Mouse (Mus musculus) testis, adult 2 months (tissue): ENCODE measurements around the gene Gm28053. TPM values are rescaled to one million over a fixed set of nuclear protein-coding genes. Genes with fewer than 3 reads are reported as not detected.

Experiments
- H3K27ac ChIP-seq: fragments of 200-500 bp; 2 replicates; pipeline ENCODE4 v1.5.1; 2012; ENCODE audit warnings: low read depth, low read length; ENCODE audit not compliant: control insufficient read depth, insufficient read depth
- H3K27me3 ChIP-seq: fragments of 200-500 bp; 2 replicates; pipeline ENCODE4 v1.6.1; 2012; ENCODE audit warnings: mild to moderate bottlenecking, low read length, moderate library complexity; ENCODE audit not compliant: control insufficient read depth, insufficient read depth
- H3K36me3 ChIP-seq: fragments of 200-500 bp; 2 replicates; pipeline ENCODE4 v1.6.1; 2012; ENCODE audit warnings: mild to moderate bottlenecking, low read length; ENCODE audit not compliant: control insufficient read depth, insufficient read depth
- H3K4me1 ChIP-seq: fragments of 200-500 bp; 2 replicates; pipeline ENCODE4 v1.6.1; 2012; ENCODE audit warnings: low read length; ENCODE audit not compliant: control insufficient read depth, insufficient read depth
- H3K4me3 ChIP-seq: fragments of 200-500 bp; 2 replicates; pipeline ENCODE4 v1.5.1; 2012; ENCODE audit warnings: low read depth, mild to moderate bottlenecking, low read length, moderate library complexity, mixed read lengths; ENCODE audit not compliant: control insufficient read depth
- CTCF ChIP-seq: fragments of 200-500 bp; IDR thresholded peaks from 2 replicates; pipeline ENCODE4 v1.5.1; 2012; ENCODE audit warnings: low read depth, mild to moderate bottlenecking, inconsistent platforms, low read length, moderate library complexity; ENCODE audit not compliant: control insufficient read depth, insufficient read depth, insufficient replicate concordance
- POLR2A ChIP-seq: fragments of 200-500 bp; IDR thresholded peaks from 2 replicates; pipeline ENCODE4 v1.6.1; 2012; ENCODE audit warnings: low read depth, mild to moderate bottlenecking, inconsistent platforms, low read length, moderate library complexity; ENCODE audit not compliant: control insufficient read depth
- polyA plus RNA-seq: library from polyadenylated mRNA; depleted of rRNA; stranded (reverse); fragments of >200 nt; gene quantifications from 2 replicates; pipeline ENCODE4 v1.2.3, GENCODE M21; 2012

The Gm28053 gene
- polyA plus RNA-seq, 1 experiment = not detected

GRCm38 (mm10) chr6:48720326-48720725, 1.9 kb downstream of the Gm28053 start:
- TF ChIP-seq CTCF (no peak), POLR2A (no peak)
- H3K36me3 ChIP-seq = no peaks in the 10 kb centered on the region
- H3K4me1 ChIP-seq = no peaks in the 10 kb centered on the region
- no peak overlapping the region for H3K27ac ChIP-seq
- no peaks in the 10 kb centered on the region for H3K27me3 ChIP-seq
- H3K4me3 ChIP-seq = no peak overlapping the region

GRCm38 (mm10) chr6:48723468-48723867, 5.1 kb downstream of the Gm28053 start:
- H3K4me1 ChIP-seq = peaks cover 7% of the 10 kb centered on the region; the same call in 1 of the 2 replicates
- no peak for TF ChIP-seq CTCF
- TF ChIP-seq POLR2A = no peak

GRCm38 (mm10) chr6:48725476-48725875, 7.1 kb downstream of the Gm28053 start:
- Histone ChIP-seq H3K36me3 (no peaks in the 10 kb centered on the region), H3K4me3 (no peak overlapping the region), H3K27ac (no peak overlapping the region), H3K4me1 (peaks cover 10% of the 10 kb centered on the region; the same call in 1 of the 2 replicates), H3K27me3 (no peaks in the 10 kb centered on the region)
- TF ChIP-seq POLR2A = no peak
- TF ChIP-seq CTCF = no peak

More at GRCm38 (mm10) chr6:48723468-48723867, 5.1 kb downstream of the Gm28053 start:
- H3K36me3 ChIP-seq = no peaks in the 10 kb centered on the region
- H3K4me3 ChIP-seq = no peak overlapping the region
- H3K27ac ChIP-seq = no peak overlapping the region
- H3K27me3 ChIP-seq = no peaks in the 10 kb centered on the region

GRCm38 (mm10) chr6:48727761-48728160, 9.4 kb downstream of the Gm28053 start:
- Histone ChIP-seq H3K4me1 (peaks cover 10% of the 10 kb centered on the region; the same call in 1 of the 2 replicates), H3K27me3 (no peaks in the 10 kb centered on the region), H3K27ac (no peak overlapping the region), H3K4me3 (no peak overlapping the region), H3K36me3 (no peaks in the 10 kb centered on the region)
- TF ChIP-seq CTCF = no peak
- no peak for TF ChIP-seq POLR2A

GRCm38 (mm10) chr6:48732864-48733304, 14.5 kb downstream of the Gm28053 start:
- H3K27me3 ChIP-seq = no peaks in the 10 kb centered on the region
- H3K27ac ChIP-seq = no peak overlapping the region
- H3K4me3 ChIP-seq = no peak overlapping the region
- H3K4me1 ChIP-seq = peaks cover 9% of the 10 kb centered on the region; the same call in 1 of the 2 replicates
- no peaks in the 10 kb centered on the region for H3K36me3 ChIP-seq
- TF ChIP-seq CTCF (no peak), POLR2A (no peak)

- no peaks in the 10 kb centered on the region for H3K27me3 ChIP-seq
- TF ChIP-seq POLR2A (no peak), CTCF (no peak)
- H3K4me3 ChIP-seq = no peak overlapping the region
- no peak overlapping the region for H3K27ac ChIP-seq
- no peaks in the 10 kb centered on the region for H3K36me3 ChIP-seq
- H3K4me1 ChIP-seq = peaks cover under 1% of the 10 kb centered on the region; the same call in 1 of the 2 replicates
Observed at GRCm38 (mm10) chr6:48733660-48734059, 15.3 kb downstream of the Gm28053 start.

GRCm38 (mm10) chr6:48737053-48737452, 18.6 kb downstream of the Gm28053 start:
- H3K27ac ChIP-seq = no peak overlapping the region
- no peaks in the 10 kb centered on the region for H3K27me3 ChIP-seq
- no peaks in the 10 kb centered on the region for H3K36me3 ChIP-seq
- TF ChIP-seq POLR2A (no peak), CTCF (no peak)
- H3K4me3 ChIP-seq = no peak overlapping the region
- no peaks in the 10 kb centered on the region for H3K4me1 ChIP-seq
